Mouse (Mus musculus): ENCODE data around the gene 4930447C04Rik. TPM values are rescaled to one million over a fixed set of nuclear protein-coding genes. Genes with fewer than 3 reads are reported as not detected.
A peak's percentile ranks its signal among the peaks of the same experiment; 100 is the strongest.

4930447C04Rik gene
- total RNA-seq, 2 experiments from 2014 or later = 0.13 to 0.59 TPM

GRCm38 (mm10) chr12:72944411-72945225 is 4.0 kb upstream of the 4930447C04Rik start:
- ATAC-seq (ENCODE audit: poor library complexity, severe bottlenecking) = no peak

- ATAC-seq (ENCODE audit: poor library complexity, severe bottlenecking) = no peak
Measured at GRCm38 (mm10) chr12:72943574-72944110, 3.1 kb upstream of the 4930447C04Rik start.

- no peak for ATAC-seq (ENCODE audit: poor library complexity, severe bottlenecking)
Measured at GRCm38 (mm10) chr12:72942171-72942570, 1.6 kb upstream of the 4930447C04Rik start.

GRCm38 (mm10) chr12:72941398-72942051 is 951 bp upstream of the 4930447C04Rik start:
- no peak for ATAC-seq (ENCODE audit: poor library complexity, severe bottlenecking)

- ATAC-seq (ENCODE audit: poor library complexity, severe bottlenecking) = no peak
Measured at GRCm38 (mm10) chr12:72940822-72941397, 336 bp upstream of the 4930447C04Rik start.

GRCm38 (mm10) chr12:72939616-72940015 is 958 bp downstream of the 4930447C04Rik start, which contains the start of gene Six6:
Six6 (plus strand) TSS chr12:72939892.
- ATAC-seq (ENCODE audit: poor library complexity, severe bottlenecking) = no peak

GRCm38 (mm10) chr12:72938600-72939490 is 1.7 kb downstream of the 4930447C04Rik start:
- no peak for ATAC-seq (ENCODE audit: poor library complexity, severe bottlenecking)

- ATAC-seq (ENCODE audit: poor library complexity, severe bottlenecking) = no peak
Measured at GRCm38 (mm10) chr12:72938176-72938575, 2.4 kb downstream of the 4930447C04Rik start.

GRCm38 (mm10) chr12:72937537-72938120 is 2.9 kb downstream of the 4930447C04Rik start:
- ATAC-seq (ENCODE audit: poor library complexity, severe bottlenecking) = no peak

GRCm38 (mm10) chr12:72936751-72937150 is 3.8 kb downstream of the 4930447C04Rik start:
- no peak for ATAC-seq (ENCODE audit: poor library complexity, severe bottlenecking)

- ATAC-seq (ENCODE audit: poor library complexity, severe bottlenecking) = no peak
Measured at GRCm38 (mm10) chr12:72917159-72917993, 23.2 kb downstream of the 4930447C04Rik start.

- peak; percentile 47; the same call in 1 of the 2 replicates for ATAC-seq (ENCODE audit: poor library complexity, severe bottlenecking)
Measured at GRCm38 (mm10) chr12:72854377-72855032, 86.1 kb downstream of the 4930447C04Rik start.

GRCm38 (mm10) chr12:72853406-72854076 is 87.0 kb downstream of the 4930447C04Rik start:
- ATAC-seq (ENCODE audit: poor library complexity, severe bottlenecking) = no peak

GRCm38 (mm10) chr12:72852264-72852663 is 88.3 kb downstream of the 4930447C04Rik start:
- no peak for ATAC-seq (ENCODE audit: poor library complexity, severe bottlenecking)

- ATAC-seq (ENCODE audit: poor library complexity, severe bottlenecking) = no peak
Measured at GRCm38 (mm10) chr12:72850146-72850545, 90.4 kb downstream of the 4930447C04Rik start.

- peak; percentile 39 for ATAC-seq (ENCODE audit: poor library complexity, severe bottlenecking)
Measured at GRCm38 (mm10) chr12:72847725-72848124, 92.8 kb downstream of the 4930447C04Rik start.

GRCm38 (mm10) chr12:72845946-72846345 is 94.6 kb downstream of the 4930447C04Rik start:
- ATAC-seq (ENCODE audit: poor library complexity, severe bottlenecking) = no peak
